Mouse (Mus musculus) Muller cell, postnatal 12 days (primary cell): ENCODE results near the gene Gm16253.

Source experiments
- DNase-seq: peaks from one replicate; pipeline ENCODE4 v3.0.0-alpha.2; 2015; ENCODE audit errors: inconsistent ontology term

Gene Gm16253

DNA sequence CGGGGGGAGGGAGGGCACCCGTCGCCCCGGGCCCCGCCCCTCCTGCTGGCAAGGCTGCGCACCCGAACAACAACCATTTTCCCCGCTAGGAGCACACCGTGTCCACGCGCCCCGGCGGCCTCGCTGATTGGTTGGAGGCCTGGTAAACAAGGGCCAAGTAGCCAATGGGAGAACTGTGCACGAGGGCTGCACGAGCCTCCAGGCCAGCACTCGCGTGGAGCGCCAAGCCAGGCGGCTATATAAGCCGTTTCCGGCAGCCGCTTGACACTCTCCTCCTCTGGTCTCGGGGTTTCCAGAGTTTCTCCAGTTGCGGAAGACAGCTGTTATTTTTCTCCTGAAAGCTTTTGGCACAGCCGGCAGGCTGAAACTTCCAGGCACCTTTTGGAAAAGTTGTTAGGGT is 19.1 kb upstream of the Gm16253 start, which contains the start of gene Txnip:
TSS of gene Txnip (plus strand) at position 264 of the 400 bp plus-strand sequence.
- peak; percentile 99 for DNase-seq

DNA sequence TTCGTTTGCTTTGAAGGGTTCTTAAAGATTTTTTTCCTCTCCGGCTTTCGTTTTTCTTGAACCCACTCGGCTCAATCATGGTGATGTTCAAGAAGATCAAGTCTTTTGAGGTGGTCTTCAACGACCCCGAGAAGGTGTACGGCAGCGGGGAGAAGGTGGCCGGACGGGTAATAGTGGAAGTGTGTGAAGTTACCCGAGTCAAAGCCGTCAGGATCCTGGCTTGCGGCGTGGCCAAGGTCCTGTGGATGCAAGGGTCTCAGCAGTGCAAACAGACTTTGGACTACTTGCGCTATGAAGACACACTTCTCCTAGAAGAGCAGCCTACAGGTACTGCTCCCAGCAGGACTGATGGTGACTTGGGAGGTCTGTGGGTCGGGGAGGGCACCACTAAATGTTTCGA is 18.6 kb upstream of the Gm16253 start:
- DNase-seq, result no peak

DNA sequence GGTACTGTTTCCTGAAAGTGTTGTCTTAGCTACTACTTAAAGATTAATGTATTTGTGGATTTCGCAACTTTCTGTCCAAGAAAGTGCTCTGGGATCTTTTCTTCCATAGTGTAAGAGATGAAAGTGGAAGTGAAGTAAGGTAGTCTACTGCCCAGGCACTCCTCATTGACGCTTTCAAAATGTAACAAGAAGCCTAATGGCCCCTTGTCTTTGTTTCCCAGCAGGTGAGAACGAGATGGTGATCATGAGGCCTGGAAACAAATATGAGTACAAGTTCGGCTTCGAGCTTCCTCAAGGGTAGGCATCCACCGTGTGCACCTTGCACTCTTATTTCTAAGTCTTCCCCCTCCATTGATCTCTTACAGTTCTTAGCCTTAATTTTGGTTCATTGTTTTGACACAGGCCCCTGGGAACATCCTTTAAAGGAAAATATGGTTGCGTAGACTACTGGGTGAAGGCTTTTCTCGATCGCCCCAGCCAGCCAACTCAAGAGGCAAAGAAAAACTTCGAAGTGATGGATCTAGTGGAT is 18.1 kb upstream of the Gm16253 start:
- DNase-seq, result no peak

DNA sequence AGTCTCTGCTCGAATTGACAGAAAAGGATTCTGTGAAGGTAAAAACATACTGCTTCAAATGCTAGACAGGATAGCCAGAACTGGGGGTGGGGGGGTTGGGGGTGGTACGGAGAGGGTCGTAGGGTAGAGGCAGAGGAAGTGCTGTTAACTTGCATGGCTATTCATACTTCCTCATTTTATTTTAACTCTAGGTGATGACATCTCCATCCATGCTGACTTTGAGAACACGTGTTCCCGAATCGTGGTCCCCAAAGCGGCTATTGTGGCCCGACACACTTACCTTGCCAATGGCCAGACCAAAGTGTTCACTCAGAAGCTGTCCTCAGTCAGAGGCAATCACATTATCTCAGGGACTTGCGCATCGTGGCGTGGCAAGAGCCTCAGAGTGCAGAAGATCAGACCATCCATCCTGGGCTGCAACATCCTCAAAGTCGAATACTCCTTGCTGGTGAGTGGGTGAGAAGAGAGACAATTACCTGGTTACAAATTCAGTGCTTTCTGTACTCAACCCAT is 17.3 kb upstream of the Gm16253 start:
- DNase-seq, result no peak

DNA sequence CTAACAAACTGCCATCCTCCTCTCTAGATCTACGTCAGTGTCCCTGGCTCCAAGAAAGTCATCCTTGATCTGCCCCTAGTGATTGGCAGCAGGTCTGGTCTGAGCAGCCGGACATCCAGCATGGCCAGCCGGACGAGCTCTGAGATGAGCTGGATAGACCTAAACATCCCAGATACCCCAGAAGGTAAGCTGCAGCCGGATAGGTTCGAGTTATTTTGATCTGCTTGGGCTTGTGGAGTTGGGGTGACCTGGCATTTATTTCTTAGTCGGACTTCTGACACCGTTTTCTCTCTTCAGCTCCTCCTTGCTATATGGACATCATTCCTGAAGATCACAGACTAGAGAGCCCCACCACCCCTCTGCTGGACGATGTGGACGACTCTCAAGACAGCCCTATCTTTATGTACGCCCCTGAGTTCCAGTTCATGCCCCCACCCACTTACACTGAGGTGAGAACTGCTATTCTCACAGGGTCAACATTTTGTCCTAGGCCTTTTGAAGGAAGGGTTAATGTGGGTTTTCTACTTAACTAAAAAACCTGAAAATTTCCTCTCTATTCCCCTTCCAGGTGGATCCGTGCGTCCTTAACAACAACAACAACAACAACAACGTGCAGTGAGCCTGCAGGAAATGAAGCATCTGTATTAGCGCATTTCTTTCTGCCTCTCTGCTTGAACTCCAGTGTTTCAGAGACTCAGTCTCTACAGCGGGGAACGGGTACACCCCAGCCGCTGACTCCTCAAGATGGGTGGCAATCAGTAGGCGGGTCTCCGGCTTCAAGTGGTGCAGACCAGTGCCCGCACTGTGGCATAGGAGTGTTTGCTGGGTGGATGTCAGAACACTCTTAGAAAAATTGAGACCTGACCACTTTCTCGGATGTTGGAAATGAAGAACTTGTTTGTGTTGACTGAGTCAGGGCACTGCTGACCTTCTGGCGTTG is 16.6 kb upstream of the Gm16253 start:
- no peak for DNase-seq

DNA sequence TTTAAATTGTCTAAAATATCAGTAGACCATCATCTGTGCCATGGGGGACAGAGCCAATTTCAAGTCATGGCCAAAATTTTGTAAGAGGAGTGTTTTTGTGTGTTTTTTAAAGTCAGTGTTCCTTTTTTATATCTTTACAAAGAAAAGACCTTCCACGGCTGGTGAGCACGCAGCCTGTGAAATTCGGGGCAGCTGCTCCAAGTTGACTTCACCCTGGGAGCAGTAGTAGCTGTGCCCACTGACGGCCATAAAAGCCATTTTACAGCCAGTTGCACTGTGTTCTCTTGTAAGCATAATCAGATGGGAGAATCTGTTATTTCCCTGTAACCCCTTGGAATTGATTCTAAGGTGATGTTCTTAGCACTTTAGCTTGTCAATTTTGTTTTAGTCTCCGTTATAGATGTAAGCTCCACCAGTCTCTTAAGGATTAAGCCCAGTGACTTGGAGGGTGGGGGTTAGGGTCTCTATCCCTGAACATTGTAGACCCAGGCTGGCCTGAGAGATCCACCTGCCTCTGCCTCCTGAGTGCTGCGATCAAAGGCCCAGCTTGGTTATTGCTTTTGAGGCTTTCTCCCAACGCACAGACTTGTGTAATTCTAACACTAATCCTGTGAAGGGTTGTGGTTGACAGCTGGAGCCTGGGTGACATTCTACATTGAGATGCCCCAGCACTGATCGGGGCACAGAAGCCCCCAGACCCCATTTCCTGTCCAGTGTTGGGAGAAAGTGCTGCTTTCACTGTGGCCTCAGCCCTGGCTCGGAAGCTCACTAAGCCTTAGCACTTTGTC is 15.7 kb upstream of the Gm16253 start:
- DNase-seq, result no peak

DNA sequence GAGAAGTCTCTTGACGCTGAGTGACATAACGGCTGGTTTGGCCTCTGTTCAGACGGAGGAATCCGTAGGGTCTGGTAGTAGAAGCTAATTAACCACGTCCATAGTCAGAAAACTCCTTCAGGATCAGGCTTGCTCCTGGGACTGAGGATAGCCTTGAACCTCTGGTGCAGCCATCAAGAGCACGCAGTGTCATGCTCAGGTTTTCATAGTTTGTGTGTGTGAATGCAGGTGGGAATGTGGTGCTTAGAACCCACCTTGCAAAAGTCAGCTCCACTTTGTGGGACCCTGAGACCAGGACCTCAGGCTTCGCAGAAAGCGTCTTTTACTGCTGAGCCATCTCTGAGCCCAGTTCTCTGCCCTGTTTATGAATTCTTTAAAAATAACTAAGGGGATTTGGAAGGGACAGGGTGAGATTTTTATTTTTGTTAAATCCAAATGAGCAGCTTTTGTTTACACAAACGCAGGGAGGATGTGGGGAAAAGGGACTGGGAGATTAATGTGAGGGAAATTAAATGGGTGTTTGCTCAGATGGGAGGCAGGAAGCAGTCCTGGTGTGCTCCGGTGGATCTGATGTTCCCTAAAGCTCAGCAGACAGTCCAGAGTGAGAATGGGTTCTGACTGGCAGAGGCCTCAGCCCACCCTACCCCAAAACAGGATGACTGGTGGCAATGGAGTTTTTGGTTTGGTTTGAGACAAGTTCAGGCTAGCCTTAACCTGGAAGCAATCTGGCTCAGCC is 14.7 kb upstream of the Gm16253 start:
- no peak for DNase-seq

DNA sequence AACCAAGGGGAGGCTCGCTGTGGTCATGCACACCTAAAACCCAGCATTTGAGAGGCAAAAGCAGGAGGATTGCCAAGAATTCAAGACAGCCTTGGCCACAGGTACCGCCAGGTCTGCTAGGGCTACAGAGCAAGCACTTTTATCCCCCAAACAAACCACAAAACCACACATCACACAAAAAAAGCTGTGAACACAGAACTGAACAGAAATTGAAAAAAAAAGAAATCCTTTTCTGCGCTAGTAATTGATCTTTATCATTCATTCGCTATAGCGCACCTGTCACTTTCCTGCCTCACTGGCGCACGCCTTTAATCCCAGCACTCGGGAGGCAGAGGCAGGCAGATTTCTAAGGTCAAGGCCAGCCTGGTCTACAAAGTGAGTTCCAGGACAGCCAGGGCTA is 13.5 kb upstream of the Gm16253 start:
- no peak for DNase-seq

DNA sequence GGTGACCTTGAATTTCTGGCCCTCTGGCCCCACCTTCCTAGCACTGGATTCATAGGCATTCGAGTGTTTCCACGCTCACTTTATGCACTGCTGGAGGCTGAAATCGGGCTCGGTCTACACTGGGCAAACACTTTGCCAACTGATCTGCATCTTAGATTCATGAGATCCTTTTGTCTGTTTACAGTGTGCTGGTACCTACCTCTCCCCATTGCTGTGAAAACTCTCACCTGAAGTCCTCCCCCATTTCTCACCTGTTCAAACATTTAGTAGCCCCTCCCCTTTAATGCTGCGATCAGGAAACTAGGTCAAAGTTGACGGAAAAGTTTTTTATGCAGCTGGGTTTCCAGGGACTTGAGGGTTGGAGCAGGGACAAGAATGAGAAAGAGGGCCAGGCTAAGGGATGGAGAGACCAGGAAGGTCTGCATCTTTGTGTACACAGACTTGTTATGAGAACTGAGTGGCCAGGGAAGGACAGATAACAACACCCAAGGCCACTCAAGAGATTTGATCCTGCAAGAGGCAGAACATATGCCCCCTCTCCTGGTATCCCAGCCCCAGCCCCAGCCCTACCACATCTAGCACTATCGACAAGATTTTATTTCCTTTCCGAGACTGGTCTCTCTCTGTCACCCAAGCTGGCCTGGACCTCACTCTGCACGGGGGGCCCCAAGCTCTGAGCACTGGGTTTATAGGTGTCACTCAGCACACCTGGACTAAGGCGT is 12.7 kb upstream of the Gm16253 start:
- DNase-seq, result no peak

DNA sequence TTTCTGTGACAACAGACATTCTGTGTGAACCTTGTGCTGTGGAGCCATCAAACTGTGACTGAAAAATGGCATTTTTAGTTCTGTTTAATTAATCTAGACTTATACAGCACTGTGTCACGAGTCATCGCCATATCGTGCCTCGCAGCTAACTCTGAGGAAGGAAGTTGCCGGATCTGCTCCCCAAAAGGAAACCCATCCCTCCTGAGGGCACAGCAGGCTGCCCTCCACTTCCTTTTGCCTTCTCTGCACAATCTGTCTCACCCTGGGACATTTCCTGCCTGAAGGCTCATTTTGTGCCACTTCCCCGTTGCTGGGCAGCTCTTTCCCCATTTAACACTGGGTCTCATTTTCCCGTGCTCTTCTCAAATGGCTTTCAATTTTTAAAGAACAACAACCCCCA is 12.2 kb upstream of the Gm16253 start:
- no peak for DNase-seq

DNA sequence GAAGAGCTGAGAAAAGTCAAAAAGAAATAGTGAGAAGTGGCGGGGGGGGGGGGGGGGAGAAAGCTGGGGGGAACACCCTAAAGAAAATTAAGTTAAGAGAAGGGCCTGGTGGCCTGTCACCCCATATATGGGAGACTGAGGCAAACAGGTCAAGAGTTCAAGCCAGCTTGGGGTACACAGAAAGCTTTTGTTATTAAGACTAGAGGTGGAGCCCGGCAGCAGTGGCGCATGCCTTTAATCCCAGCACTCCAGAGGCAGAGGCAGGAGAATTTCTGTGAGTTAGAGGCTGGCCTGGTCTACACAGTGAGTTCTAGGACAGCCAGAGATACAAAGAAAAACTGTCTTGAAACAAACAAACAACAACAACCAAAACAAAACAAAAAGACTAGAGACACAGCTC is 11.7 kb upstream of the Gm16253 start:
- DNase-seq, result no peak

DNA sequence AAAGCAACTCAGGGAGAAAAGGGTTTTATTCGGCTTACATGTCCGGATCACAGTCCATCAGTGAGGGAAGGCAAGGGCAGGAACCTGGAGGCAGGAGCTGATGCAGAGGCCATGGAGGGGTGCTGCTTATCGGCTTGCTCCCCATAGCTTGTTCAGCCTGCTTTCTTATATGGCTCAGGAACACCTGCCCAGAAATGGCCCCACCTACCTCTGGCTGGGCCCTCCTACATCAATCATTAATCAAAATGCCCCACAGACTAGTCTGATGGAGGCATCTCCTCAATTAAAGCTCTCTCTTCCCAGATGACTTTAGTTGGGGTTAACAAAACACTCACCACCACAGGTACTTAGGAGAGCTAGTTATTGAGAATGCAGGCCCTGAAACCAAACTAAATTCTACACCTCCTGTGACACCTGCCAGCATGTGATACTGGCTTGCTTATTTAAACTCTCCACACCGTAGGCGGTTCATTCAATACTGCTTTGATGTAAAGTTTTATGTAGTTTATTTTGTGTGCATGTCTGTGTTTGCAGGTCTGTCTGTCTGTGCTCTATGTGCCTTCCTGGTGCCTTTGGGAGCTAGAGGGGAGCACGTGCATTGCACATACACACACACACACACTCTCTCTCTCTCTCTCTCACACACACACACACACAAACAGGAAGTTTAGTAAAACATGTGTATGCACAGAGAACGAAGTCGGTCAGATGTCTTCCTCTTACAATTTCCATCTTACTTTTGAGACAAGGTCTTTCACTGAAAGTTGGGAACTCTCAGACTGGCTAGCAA is 9.9 kb upstream of the Gm16253 start:
- DNase-seq, result no peak

DNA sequence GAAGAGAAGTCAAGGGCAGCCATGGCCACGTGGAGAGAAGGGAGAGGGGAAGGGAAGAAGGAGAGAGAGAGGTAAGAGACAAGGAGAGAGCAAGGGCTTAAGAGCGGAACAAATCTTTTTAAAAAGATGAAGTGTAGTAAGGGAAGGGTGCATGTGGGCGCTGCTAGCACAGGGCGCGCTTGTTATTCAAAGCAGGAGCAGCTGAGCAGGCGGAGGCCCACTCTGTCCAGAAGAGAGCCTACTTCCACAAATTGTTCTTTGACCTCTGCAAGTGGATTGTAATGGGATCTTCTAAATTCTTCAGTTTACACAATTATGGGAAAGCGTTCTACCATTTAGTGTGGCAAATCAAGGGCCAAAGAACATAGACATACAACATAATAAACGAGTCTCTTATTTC is 8.2 kb upstream of the Gm16253 start:
- DNase-seq, result no peak

DNA sequence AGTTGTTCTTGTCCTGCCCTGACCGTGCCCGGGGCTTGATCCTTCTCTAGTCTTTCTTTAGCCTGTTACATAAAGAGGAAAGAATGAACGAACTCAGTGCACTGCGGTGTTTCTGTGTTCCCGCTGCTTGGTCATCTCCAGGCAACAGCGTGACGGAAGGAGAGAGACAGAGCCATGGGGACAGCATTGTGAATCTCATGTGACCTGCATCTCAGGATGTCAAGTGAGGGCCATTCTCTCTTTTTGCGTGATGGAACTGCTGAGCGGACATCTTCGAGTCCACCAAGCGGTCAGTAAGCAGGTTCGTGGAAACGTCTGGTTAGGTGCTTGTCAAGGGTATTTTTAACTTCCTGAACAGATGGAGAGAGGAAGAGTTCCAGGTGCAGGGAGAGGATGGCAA is 7.3 kb upstream of the Gm16253 start:
- no peak for DNase-seq

DNA sequence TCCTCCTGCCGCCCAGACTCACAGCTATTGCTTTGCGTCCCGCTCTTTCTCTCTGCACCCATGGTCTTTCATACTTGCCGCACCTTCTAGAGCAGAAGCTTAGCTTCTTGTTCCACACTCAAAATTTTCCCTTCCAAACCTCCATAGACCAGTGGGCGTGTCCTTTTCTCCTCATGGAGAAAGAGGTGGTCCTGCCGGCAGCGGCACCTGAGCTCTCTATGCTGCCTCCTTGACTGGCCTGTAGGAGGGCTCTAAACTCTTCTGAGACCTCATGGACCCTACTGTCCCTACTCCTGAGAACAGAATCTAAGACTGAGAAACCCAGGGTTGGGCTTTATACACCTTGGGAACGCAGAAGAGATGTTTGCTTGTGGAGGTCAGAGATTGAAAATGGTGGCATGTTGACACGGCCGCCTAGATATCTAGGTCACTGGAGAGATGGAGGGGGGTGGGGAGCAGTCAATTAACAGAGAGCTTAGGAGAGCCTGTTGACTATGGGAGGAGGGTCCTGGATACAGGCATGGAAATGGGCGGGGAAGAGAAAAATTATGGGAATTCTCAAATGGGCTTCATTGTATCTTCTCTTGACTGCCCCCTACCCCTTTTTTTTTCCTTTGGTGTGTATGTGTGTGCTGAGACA is 6.7 kb upstream of the Gm16253 start:
- DNase-seq, result no peak

DNA sequence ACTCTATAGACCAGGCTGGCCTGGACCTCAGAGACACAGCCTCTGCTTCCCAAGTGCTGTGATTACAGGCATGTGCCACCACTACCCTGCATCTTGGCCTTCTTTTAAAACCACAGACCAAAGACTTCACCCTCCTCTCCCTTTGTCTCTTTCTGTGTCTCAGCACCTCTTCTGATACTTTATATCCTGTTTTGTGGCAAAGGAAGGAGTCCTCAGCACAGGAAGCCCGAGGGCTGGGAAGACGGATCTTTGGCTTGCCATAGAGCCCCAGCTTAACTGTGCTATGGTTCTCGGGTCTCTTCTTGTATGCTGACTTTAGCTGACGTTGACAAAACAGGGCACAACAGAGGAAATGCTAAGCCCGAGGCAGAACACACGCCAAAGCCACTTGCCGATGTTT is 6.1 kb upstream of the Gm16253 start:
- no peak for DNase-seq

DNA sequence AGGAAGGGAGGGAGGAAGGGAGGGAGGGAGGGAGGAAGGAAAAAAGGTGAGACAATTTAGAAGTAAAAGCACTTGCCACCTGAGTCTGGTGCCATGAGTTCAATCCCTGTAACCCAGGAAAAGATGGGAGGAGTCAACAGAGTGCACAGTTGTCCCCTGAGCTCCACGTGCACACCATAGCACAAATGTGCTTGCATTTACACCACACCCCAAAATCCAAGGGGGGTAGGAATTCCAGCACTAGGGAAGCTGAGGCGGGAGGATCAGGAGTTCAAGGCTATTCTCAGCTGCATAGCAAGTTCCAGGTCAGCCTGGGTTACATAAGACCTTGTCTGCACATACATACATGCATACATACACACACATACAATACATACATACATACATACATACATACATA is 5.4 kb upstream of the Gm16253 start:
- DNase-seq, result no peak

DNA sequence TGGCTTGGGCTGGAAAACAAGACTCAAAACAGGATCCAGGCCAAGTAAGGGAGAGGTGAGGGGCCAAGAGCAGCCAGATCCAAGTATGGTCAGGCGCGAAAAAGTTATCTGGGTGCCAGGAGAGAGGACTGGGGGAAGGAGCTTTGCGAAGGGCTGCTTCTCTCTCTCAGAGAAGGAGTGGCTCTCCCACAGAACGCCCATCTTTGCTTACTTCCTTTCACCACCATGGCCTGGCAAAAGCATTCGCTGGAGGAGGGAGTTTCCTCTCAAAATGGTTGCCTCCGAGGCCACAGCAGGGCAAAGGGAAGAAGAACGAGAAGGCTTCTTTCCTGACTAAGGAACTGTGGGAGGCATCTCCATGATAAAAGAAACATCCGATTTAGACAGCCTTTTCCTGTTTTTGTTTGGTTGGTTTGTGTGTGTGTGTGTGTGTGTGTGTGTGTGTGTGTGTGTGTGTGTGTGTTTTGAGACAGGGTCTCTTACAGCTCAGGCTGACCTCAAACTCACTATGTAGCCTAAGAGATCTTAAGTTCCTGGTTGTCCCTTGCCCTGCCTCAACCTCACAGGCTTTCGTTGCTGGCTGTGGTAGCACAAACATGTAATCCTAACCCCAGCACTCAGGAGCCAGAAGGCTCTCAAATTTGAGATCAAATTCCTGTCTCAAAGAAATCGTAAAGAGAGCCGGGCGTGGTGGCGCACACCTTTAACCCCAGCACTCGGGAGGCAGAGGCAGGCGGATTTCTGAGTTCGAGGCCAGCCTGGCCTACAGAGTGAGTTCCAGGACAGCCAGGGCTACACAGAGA is 4.7 kb upstream of the Gm16253 start:
- no peak for DNase-seq
